Mouse (Mus musculus) G1E (cell line): ENCODE measurements at regions not wholly inside any gene's neighbourhood (a gene's known extent, or its start where the extent isn't known, plus 50 kb on each side); places are given as distances from the start of the nearest gene placed in this dataset.

Experiments
- CTCF ChIP-seq: IDR thresholded peaks from 2 replicates; pipeline ENCODE4 v1.5.1; 2012; ENCODE audit warnings: low read depth, low read length, inconsistent platforms, mixed read lengths
- GATA1 ChIP-seq: IDR thresholded peaks from 2 replicates; pipeline ENCODE4 v1.6.1; 2012; ENCODE audit warnings: borderline replicate concordance, low read length, inconsistent platforms, mixed read lengths
- GATA2 ChIP-seq: IDR thresholded peaks from 2 replicates; pipeline ENCODE4 v1.6.1; 2012; ENCODE audit warnings: low read depth, low read length, inconsistent platforms, borderline replicate concordance
- POLR2AphosphoS5 ChIP-seq: IDR thresholded peaks from 2 replicates; pipeline ENCODE4 v1.6.1; 2012; ENCODE audit warnings: low read depth, low read length, inconsistent platforms; ENCODE audit not compliant: insufficient replicate concordance
- TAL1 ChIP-seq: conservative IDR thresholded peaks from 2 replicates; pipeline ENCODE4 v1.6.1; 2012; ENCODE audit warnings: low read depth, low read length, inconsistent platforms, mixed read lengths

DNA sequence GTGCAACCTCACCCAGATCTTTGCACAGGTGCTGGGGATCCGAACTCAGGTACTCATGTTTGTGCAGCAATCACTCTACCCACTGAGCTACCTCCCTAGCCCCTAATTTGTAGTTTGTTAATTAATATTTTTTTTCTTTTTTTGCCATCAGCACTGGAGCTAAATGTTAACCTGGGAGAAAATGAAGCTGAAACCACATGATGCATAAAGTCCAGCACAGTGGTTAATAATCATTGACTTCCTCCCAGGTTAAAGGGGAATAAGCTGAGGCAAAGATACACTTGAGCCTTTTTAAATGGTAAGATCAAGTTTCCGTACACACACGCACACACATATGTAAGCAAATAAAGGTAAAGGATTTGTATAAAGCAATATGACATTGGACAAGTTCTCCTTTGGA, 273.0 kb upstream of the Maf start:
- TF ChIP-seq CTCF, result no peak
- TF ChIP-seq GATA1, result no peak
- TF ChIP-seq POLR2AphosphoS5, result no peak
- TF ChIP-seq TAL1, result no peak
- TF ChIP-seq GATA2, result no peak
